Mouse (Mus musculus) testis, adult 2 months (tissue): ENCODE data around the gene Thrap3. TPM values are rescaled to one million over a fixed set of nuclear protein-coding genes. Genes with fewer than 3 reads are reported as not detected.

Experiments used
- H3K27ac ChIP-seq: fragments of 200-500 bp; 2 replicates; pipeline ENCODE4 v1.5.1; 2012; ENCODE audit warnings: low read depth, low read length; ENCODE audit not compliant: control insufficient read depth, insufficient read depth
- H3K27me3 ChIP-seq: fragments of 200-500 bp; 2 replicates; pipeline ENCODE4 v1.6.1; 2012; ENCODE audit warnings: mild to moderate bottlenecking, low read length, moderate library complexity; ENCODE audit not compliant: control insufficient read depth, insufficient read depth
- H3K36me3 ChIP-seq: fragments of 200-500 bp; 2 replicates; pipeline ENCODE4 v1.6.1; 2012; ENCODE audit warnings: mild to moderate bottlenecking, low read length; ENCODE audit not compliant: control insufficient read depth, insufficient read depth
- H3K4me1 ChIP-seq: fragments of 200-500 bp; 2 replicates; pipeline ENCODE4 v1.6.1; 2012; ENCODE audit warnings: low read length; ENCODE audit not compliant: control insufficient read depth, insufficient read depth
- H3K4me3 ChIP-seq: fragments of 200-500 bp; 2 replicates; pipeline ENCODE4 v1.5.1; 2012; ENCODE audit warnings: low read depth, mild to moderate bottlenecking, low read length, moderate library complexity, mixed read lengths; ENCODE audit not compliant: control insufficient read depth
- CTCF ChIP-seq: fragments of 200-500 bp; IDR thresholded peaks from 2 replicates; pipeline ENCODE4 v1.5.1; 2012; ENCODE audit warnings: low read depth, mild to moderate bottlenecking, inconsistent platforms, low read length, moderate library complexity; ENCODE audit not compliant: control insufficient read depth, insufficient read depth, insufficient replicate concordance
- POLR2A ChIP-seq: fragments of 200-500 bp; IDR thresholded peaks from 2 replicates; pipeline ENCODE4 v1.6.1; 2012; ENCODE audit warnings: low read depth, mild to moderate bottlenecking, inconsistent platforms, low read length, moderate library complexity; ENCODE audit not compliant: control insufficient read depth
- polyA plus RNA-seq: library from polyadenylated mRNA; depleted of rRNA; stranded (reverse); fragments of >200 nt; gene quantifications from 2 replicates; pipeline ENCODE4 v1.2.3, GENCODE M21; 2012

Thrap3 gene
- polyA plus RNA-seq, 1 experiment = 56.8 TPM

DNA sequence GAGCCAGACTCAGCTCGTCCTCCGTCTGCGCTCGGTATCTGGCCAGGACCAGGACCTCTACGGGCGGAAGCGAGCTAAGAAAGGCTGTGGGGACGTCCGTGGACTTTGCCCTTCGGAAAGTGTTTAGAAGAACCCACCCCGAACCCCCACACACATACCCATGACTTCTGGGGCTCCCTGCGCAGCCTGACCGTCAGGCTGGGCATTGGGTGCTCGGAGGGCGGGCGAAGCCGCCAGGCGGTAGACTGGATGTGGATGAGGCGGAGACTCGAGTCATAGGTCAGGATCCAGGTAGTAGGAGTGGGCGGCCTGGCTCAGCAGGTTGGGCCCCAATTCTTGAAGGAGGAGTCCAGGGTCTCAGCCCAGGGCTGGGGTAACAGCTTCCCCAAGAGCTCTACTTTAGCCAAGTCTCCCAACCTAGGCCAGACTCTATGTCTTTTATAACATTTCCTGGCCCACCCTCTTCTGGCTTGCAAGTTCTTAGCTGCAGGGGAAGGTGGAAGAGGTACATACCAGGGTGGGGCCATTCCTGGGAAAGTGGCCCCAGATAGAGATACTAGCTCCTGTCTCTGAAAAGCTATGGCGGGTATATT lies 39.4 kb downstream of the Thrap3 start, which contains the start of gene Sh3d21:
TSS of gene Sh3d21 (minus strand) at position 425 of the 593 bp plus-strand sequence.
- no peak for TF ChIP-seq CTCF
- no peak for TF ChIP-seq POLR2A
- H3K27ac ChIP-seq = peak within 1 kb of the TSS; percentile 80
- H3K27me3 ChIP-seq = no peaks in the 10 kb centered on the region
- no peaks in the 10 kb centered on the region for H3K36me3 ChIP-seq
- H3K4me1 ChIP-seq = peaks cover 15% of the 10 kb centered on the region
- H3K4me3 ChIP-seq = peak within 1 kb of the TSS; percentile 89

DNA sequence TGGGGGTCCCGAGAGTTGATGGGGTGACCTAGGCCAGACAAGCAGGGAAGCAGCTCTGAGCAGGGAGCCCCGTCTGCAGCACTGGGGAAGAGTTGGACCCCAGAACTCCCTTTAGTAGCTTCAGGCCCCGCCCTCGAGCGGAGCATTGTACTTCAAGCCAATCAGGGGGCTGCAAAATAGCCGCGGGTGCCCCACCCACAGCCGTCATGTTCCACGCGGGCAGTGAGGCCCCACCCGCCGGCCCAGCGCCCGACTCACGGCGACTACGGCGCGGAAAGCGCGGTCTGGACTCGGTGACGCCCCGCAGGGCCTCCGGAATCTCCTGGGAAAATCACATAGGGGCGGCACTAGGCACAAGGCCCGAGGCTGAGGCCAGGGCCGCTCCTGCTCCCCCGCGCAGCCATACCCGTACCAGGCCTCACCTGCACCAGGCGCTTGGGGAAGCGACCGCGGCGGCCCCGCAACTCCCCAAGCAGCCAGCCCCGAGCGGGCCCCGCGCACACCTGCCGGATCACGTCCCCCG lies 40.0 kb downstream of the Thrap3 start:
- Histone ChIP-seq H3K27me3 (no peaks in the 10 kb centered on the region), H3K4me3 (peak overlapping the region; percentile 89), H3K36me3 (no peaks in the 10 kb centered on the region), H3K4me1 (peaks cover 15% of the 10 kb centered on the region), H3K27ac (peak overlapping the region; percentile 80)
- TF ChIP-seq CTCF (no peak), POLR2A (peak; percentile 87)

DNA sequence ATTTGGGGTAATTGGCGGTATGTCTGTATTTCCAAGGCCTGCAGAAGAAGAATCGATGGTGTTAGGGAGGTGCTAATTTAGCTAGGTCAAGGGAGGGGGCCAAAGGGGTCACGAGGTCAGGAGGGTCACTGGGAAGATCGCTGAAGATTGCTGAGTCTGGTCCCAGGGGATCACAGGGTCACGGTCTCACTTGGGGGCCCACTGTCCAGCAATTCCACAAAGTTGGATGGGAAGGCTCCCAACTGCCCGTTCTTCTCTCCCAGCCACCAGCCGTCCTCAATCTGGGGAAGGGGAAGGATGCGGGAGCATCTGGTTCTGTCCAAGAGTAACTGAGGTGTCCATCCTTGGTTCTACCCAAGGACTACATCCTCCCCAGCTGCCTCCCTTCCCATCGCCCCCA lies 40.6 kb downstream of the Thrap3 start:
- Histone ChIP-seq H3K27ac (peak overlapping the region; percentile 59; the same call in 1 of the 2 replicates), H3K4me1 (peaks cover 15% of the 10 kb centered on the region), H3K4me3 (peak overlapping the region; percentile 89), H3K27me3 (no peaks in the 10 kb centered on the region), H3K36me3 (no peaks in the 10 kb centered on the region)
- TF ChIP-seq CTCF (no peak), POLR2A (no peak)

DNA sequence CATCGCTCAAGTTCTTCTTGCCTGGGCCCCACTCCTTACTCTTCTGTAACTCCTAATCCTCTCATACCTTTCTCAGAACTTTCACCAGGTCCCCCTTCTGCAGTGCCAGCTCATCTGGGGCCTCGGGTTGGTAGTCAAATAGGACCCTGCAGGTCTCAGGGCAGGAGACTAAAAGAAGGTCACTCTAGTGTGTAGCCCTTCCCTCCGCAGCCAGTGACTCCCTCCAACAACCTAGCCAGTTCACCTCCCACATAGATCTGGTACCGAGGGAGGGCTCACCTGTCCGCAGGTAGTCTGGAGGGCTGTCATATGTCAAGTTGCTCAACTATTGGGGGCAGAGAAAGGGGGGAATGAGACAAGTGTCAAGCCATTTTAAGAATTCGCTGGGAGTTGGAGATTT lies 41.1 kb downstream of the Thrap3 start:
- Histone ChIP-seq H3K27me3 (no peaks in the 10 kb centered on the region), H3K36me3 (no peaks in the 10 kb centered on the region), H3K27ac (no peak overlapping the region; the same call in 1 of the 2 replicates), H3K4me3 (peak overlapping the region; percentile 89), H3K4me1 (peaks cover 15% of the 10 kb centered on the region)
- TF ChIP-seq POLR2A (no peak), CTCF (no peak)

DNA sequence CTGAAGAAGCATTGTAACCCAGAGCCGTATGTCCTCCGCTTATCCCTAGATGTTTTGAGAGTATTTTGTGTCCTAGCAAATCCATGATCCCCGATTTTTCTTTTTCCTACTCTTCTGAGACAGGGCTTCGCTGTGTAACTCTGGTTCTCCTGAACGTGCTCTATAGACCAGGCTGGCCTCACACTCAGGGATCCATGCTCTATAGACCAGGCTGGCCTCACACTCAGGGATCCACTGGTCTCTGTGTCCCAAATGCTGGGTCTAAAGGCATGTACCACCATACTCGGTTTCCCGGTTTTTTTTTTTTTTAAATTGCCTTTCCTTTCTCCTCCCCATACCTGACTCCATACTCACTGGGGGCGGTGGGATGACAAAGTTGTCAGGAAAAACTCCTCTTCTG lies 41.6 kb downstream of the Thrap3 start:
- H3K4me1 ChIP-seq = peaks cover 15% of the 10 kb centered on the region
- TF ChIP-seq CTCF (no peak), POLR2A (no peak)
- H3K27me3 ChIP-seq = no peaks in the 10 kb centered on the region
- no peaks in the 10 kb centered on the region for H3K36me3 ChIP-seq
- no peak overlapping the region for H3K27ac ChIP-seq
- peak overlapping the region; percentile 89 for H3K4me3 ChIP-seq

DNA sequence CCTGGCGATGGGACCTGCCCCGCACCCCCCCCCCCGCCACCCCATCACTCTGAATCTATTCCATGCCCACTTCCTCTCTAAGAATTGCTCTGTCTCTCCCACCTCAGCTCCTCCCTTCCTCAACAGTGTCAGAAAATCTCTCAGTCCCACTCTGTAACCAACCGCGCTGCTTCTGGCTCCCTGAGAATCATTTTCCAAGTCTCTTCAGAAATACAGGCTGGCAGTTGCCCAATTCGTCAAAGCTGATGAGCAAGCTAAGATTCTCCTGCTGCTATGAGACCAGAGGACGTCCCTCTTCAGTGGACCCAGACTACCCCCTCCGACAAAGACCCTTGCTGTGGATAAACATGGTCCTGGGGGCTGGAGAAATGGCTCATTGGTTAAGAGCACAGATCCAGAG lies 43.1 kb downstream of the Thrap3 start:
- peak overlapping the region; percentile 54 for H3K4me3 ChIP-seq
- H3K27me3 ChIP-seq = no peaks in the 10 kb centered on the region
- no peak overlapping the region for H3K27ac ChIP-seq
- H3K4me1 ChIP-seq = peaks cover 15% of the 10 kb centered on the region
- no peak for TF ChIP-seq CTCF
- no peak for TF ChIP-seq POLR2A
- no peaks in the 10 kb centered on the region for H3K36me3 ChIP-seq

DNA sequence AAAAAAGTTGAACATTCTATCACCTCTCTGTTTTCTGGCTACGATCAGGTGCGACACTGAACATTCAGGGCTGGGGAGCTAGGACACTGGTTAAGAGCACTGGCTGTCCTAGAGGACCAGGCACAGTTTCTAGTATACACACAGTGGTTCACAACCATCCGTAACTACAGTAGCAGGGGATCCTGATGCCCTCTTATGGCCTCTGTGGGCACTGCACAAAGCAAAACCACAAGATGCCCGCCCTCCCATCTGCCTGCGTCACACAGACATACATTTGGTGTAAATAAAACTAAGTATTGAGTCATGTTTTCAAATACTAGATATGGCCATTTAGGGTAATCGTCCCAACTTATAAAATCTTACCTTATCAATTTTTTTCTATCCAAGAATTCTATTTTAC lies 45.0 kb downstream of the Thrap3 start:
- H3K27ac ChIP-seq = no peak overlapping the region
- no peaks in the 10 kb centered on the region for H3K36me3 ChIP-seq
- H3K4me1 ChIP-seq = peaks cover 6% of the 10 kb centered on the region
- no peak overlapping the region for H3K4me3 ChIP-seq
- H3K27me3 ChIP-seq = no peaks in the 10 kb centered on the region
- TF ChIP-seq CTCF = peak; percentile 32; the same call in 1 of the 2 replicates
- no peak for TF ChIP-seq POLR2A
